Mouse (Mus musculus): ENCODE measurements around the gene 4930558K02Rik. TPM values are rescaled to one million over a fixed set of nuclear protein-coding genes. Genes with fewer than 3 reads are reported as not detected.
A peak's percentile ranks its signal among the peaks of the same experiment; 100 is the strongest.

Gene 4930558K02Rik
- total and polyA plus RNA-seq, 2 experiments from 2014 or later: 0.25 TPM; not detected in 1

DNA sequence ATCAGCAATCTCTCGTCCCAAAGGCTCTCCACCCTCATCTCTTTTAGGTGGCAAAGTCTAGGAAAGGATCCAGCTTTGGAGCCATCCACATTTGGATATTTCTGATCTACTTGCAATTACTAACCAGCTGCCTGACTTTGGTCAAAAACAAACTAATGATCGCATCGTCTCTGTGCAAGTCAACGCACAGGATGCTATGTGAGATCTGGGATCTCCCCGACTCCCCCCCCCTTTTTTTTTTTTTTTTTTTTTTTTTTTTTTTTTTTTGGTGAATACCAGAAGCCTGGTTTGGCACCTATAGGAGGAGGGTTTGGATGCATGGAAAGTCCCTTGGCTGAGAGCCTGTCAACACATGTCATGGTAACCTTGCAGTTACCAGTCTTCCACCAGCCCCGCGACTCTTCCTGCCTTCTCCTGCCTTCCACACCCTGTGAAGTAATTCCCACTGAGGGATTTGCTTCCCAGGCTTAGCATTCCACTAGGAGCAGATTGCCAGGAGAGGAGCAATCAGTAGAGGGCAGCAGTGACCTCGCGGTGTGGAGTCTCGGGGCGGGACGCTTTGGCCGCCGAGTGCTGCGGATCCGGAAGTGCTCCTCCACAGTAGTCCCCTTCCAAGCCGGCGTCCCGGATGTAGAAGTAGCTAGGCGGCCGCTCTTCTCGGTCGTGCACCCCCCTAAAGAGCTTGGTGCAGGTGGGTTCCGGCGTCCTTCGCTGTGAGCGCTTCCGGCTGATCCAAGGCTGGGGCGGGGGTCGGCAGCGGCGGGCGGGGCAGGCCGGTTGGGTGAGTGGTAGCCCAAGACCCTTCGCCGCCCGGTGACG, 10.6 kb downstream of the 4930558K02Rik start, which contains the start of gene Pigc:
TSS of gene Pigc (plus strand) at position 598 of the 819 bp plus-strand sequence.
- Histone ChIP-seq H3K27me3 (ENCODE audit: insufficient read depth, low read length) (no peaks in the 10 kb centered on the region), H3K4me1 (ENCODE audit: insufficient read depth) (0 out of 2 replicates have a peak, but pooled peaks cover 10% of the 10 kb centered on the region), H3K4me2 (ENCODE audit: low read depth) (peak within 1 kb of the TSS; percentile 64), H3K4me3 (ENCODE audit: low read depth, low read length) (peak within 1 kb of the TSS; percentile 58), H3K9me3 (ENCODE audit: low read length) (no peaks in the 10 kb centered on the region), H3K36me3 (ENCODE audit: insufficient read depth) (0 out of 2 replicates have a peak, but pooled peaks cover 3% of the 10 kb centered on the region), H3K27ac (ENCODE audit: low read depth, low read length) (peak within 1 kb of the TSS; percentile 78), H3K9ac (peak within 1 kb of the TSS; percentile 75)
- WGBS: 5% methylated on average over 38 of the region's 38 CpGs
- ATAC-seq (peak; percentile 100), DNase-seq (peak; percentile 96)
- peak; percentile 84 for TF ChIP-seq CTCF (IDR thresholded peaks at IDR 0.05; ENCODE audit: low read depth)

DNA sequence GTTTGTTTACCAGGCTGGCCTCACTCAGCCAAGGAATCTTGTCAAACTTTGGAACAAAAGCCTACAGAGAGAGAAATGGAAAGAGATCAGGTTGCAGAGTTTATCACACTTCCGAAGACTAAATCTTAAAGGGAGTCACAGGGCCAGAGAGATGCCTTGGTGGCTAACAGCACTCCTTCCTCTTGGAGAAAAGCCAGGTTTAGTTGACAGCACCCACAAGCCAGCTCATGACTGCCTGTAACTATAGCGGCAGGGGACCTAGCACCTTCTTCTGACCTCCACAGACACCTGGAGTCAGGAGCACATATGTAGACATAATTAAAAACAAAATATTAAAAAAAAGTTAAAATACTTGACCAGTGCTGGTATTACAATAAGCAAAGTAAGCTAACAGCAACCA, 11.5 kb downstream of the 4930558K02Rik start:
- Histone ChIP-seq H3K27ac (ENCODE audit: low read depth, low read length) (no peak overlapping the region), H3K36me3 (ENCODE audit: insufficient read depth) (0 out of 2 replicates have a peak, but pooled peaks cover 3% of the 10 kb centered on the region), H3K4me3 (ENCODE audit: low read depth, low read length) (no peak overlapping the region), H3K4me2 (ENCODE audit: low read depth) (no peak overlapping the region), H3K4me1 (ENCODE audit: insufficient read depth) (0 out of 2 replicates have a peak, but pooled peaks cover 10% of the 10 kb centered on the region), H3K27me3 (ENCODE audit: insufficient read depth, low read length) (no peaks in the 10 kb centered on the region), H3K9ac (no peak overlapping the region), H3K9me3 (ENCODE audit: low read length) (no peaks in the 10 kb centered on the region)
- DNase-seq (no peak), ATAC-seq (no peak)
- WGBS: 93% methylated on average over 2 of the region's 2 CpGs
- TF ChIP-seq CTCF (IDR thresholded peaks at IDR 0.05; ENCODE audit: low read depth): no peak

GRCm38 (mm10) chr1:161962465-161963377, 16.7 kb downstream of the 4930558K02Rik start:
- peak; percentile 68 for TF ChIP-seq CTCF (IDR thresholded peaks at IDR 0.05; ENCODE audit: low read depth)
- Histone ChIP-seq H3K9me3 (ENCODE audit: low read length) (no peaks in the 10 kb centered on the region), H3K4me3 (ENCODE audit: low read depth, low read length) (no peak overlapping the region), H3K36me3 (ENCODE audit: insufficient read depth) (no peaks in the 10 kb centered on the region), H3K9ac (no peak overlapping the region), H3K27ac (ENCODE audit: low read depth, low read length) (no peak overlapping the region), H3K4me2 (ENCODE audit: low read depth) (no peak overlapping the region), H3K27me3 (ENCODE audit: insufficient read depth, low read length) (no peaks in the 10 kb centered on the region), H3K4me1 (ENCODE audit: insufficient read depth) (no peaks in the 10 kb centered on the region)
- peak; percentile 67; the same call in 1 of the 2 replicates for ATAC-seq
- peak; percentile 31 for DNase-seq
- WGBS: 48% methylated on average over 3 of the region's 3 CpGs

DNA sequence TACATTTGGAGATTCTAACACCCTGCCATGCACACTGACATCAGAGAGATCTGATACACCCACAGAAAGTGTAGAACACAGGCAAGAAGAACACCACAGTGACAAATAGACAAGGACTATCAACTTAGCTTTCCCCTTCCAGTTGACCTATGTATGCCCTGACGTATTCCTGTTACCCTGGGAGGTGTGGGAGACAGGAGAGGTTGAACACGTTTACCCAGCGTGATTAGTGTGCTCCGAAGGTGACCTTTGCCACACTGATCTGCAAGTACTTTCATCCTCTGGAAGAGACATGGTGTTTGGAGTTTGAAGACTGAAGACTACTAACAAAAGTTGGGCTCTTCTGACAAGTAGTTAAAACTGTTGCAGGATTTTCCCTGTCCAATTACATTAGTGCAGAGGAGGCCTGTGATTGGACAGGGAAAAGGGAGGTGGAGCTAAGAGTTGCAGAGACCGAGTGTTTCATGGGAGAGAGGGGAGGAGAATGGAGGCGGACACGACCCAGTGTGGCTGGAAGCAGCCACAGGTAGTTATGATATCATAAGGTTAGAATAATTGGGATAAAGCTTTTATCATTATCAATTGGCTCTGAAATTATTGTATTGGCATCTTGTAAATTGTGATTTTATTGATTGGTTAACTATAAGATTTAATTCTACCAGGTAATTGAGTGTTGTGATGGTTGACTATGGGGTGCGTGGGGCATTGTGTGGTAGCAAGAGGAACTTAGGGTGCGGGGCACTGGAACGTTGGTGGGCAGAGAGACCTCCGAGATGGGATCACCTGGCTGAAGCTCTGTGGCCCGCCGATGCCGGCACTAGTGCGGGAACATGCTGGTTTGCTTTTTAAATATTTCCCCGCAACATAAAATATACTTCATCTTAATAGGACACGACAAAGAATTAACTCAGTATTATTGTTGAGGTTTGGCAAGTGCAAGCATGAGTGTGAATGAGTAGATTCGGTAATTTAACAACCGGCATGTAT, 21.2 kb downstream of the 4930558K02Rik start:
- H3K9ac ChIP-seq: no peak overlapping the region
- no peak overlapping the region for H3K4me3 ChIP-seq (ENCODE audit: low read depth, low read length)
- WGBS: 84% methylated on average over 19 of the region's 19 CpGs
- no peaks in the 10 kb centered on the region for H3K4me1 ChIP-seq (ENCODE audit: insufficient read depth)
- H3K27ac ChIP-seq (ENCODE audit: low read depth, low read length): no peak overlapping the region
- ATAC-seq (no peak), DNase-seq (no peak)
- H3K4me2 ChIP-seq (ENCODE audit: low read depth): no peak overlapping the region
- no peaks in the 10 kb centered on the region for H3K27me3 ChIP-seq (ENCODE audit: insufficient read depth, low read length)
- H3K9me3 ChIP-seq (ENCODE audit: low read length): no peaks in the 10 kb centered on the region
- no peak for TF ChIP-seq CTCF (IDR thresholded peaks at IDR 0.05; ENCODE audit: low read depth)
- H3K36me3 ChIP-seq (ENCODE audit: insufficient read depth): no peaks in the 10 kb centered on the region

- Histone ChIP-seq H3K4me2 (ENCODE audit: low read depth) (no peak overlapping the region), H3K27me3 (ENCODE audit: insufficient read depth, low read length) (no peaks in the 10 kb centered on the region), H3K27ac (ENCODE audit: low read depth, low read length) (no peak overlapping the region), H3K9me3 (ENCODE audit: low read length) (no peaks in the 10 kb centered on the region), H3K9ac (no peak overlapping the region), H3K36me3 (ENCODE audit: insufficient read depth) (no peaks in the 10 kb centered on the region), H3K4me3 (ENCODE audit: low read depth, low read length) (no peak overlapping the region), H3K4me1 (ENCODE audit: insufficient read depth) (no peaks in the 10 kb centered on the region)
- no peak for ATAC-seq
- no peak for DNase-seq
- 78% methylated on average over 5 of the region's 5 CpGs for WGBS
- TF ChIP-seq CTCF (IDR thresholded peaks at IDR 0.05; ENCODE audit: low read depth): no peak
Measured at GRCm38 (mm10) chr1:161955846-161956245, 23.6 kb downstream of the 4930558K02Rik start.

DNA sequence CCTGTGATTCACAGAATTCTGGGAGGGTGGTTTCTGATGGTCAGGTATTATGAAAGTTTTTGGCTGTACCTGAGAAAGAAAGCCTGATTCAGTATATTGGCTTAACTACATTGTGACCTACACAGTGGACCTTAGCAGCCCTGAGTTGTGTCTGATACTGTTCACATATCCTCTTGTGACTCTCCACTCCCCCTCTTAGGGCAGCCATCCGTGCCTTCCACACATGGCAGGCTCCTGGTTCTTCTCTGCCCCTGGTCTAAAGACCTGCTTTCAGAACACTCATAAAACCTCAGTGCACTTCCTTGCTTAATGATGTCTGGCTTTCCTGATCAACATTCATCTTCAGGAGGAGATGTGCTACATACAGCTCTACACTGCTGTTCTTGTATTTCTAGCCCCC, 26.8 kb downstream of the 4930558K02Rik start:
- ATAC-seq: no peak
- no peak overlapping the region for H3K27ac ChIP-seq (ENCODE audit: low read depth, low read length)
- 63% methylated on average over 1 of the region's 1 CpGs for WGBS
- no peaks in the 10 kb centered on the region for H3K4me1 ChIP-seq (ENCODE audit: insufficient read depth)
- H3K4me2 ChIP-seq (ENCODE audit: low read depth): no peak overlapping the region
- H3K9ac ChIP-seq: no peak overlapping the region
- no peaks in the 10 kb centered on the region for H3K36me3 ChIP-seq (ENCODE audit: insufficient read depth)
- DNase-seq: no peak
- TF ChIP-seq CTCF (IDR thresholded peaks at IDR 0.05; ENCODE audit: low read depth): no peak
- no peaks in the 10 kb centered on the region for H3K9me3 ChIP-seq (ENCODE audit: low read length)
- H3K4me3 ChIP-seq (ENCODE audit: low read depth, low read length): no peak overlapping the region
- H3K27me3 ChIP-seq (ENCODE audit: insufficient read depth, low read length): no peaks in the 10 kb centered on the region

Data from forebrain, postnatal 0 days (tissue).